Mouse (Mus musculus) R1 (cell line): ENCODE results near the gene Zfp985.
"Not testable (repeated sequence)": the region's sequence is repeated elsewhere in the genome, so short reads cannot be mapped to it uniquely, and the experiment has no call there.

ENCODE experiments used
- DNase-seq: peaks from one replicate; pipeline ENCODE4 v3.0.0-alpha.2; 2018; ENCODE audit warnings: low read depth, low spot score

Gene Zfp985

GRCm38 (mm10) chr4:147603806-147604205 lies 50.7 kb downstream of the Zfp985 start:
- no peak for DNase-seq

- no peak for DNase-seq
Measured at GRCm38 (mm10) chr4:147605521-147605920, 52.4 kb downstream of the Zfp985 start.

GRCm38 (mm10) chr4:147606511-147606910 lies 53.4 kb downstream of the Zfp985 start:
- not testable (repeated sequence) for DNase-seq

- DNase-seq, result not testable (repeated sequence)
Measured at GRCm38 (mm10) chr4:147633818-147634262, 80.8 kb downstream of the Zfp985 start.
